Mouse (Mus musculus) neutrophil, adult 5-6 weeks (primary cell): ENCODE data around the gene Plod2. TPM values are rescaled to one million over a fixed set of nuclear protein-coding genes. Genes with fewer than 3 reads are reported as not detected.

Experiments used
- ATAC-seq: fragments of 151-379, 151-347 bp; 2 replicates; pipeline ENCODE4 v1.8.0; 2017; ENCODE audit warnings: mild to moderate bottlenecking, moderate TSS enrichment; ENCODE audit not compliant: insufficient number of reproducible peaks, poor library complexity, low FRiP score, severe bottlenecking; ENCODE audit errors: extremely low read depth
- total RNA-seq: library from RNA; stranded (forward); fragments of 200-1000 nt; gene quantifications from 2 replicates; pipeline ENCODE4 v1.2.3, GENCODE M21; 2017

Plod2 gene
- total RNA-seq, 1 experiment from 2014 or later = 0.23 TPM

DNA sequence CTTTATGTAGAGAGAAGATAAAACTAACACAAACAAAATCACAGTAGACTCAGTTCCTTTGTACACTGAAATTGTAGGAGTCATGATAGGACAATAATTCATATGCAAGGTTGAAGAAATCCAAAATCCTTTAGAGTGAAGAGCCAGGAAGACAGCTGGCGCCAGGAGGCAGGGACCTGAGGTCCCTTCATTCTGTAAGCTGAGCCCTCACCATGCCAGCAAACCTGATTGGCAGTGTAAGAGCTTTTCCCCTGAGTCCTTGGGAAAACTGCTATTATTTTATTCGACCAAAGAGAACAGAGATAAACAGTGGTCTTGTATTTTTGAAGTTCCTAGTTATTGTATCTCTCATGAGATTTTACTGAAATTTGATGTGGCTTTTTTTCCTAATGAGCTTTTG is 9.0 kb downstream of the Plod2 start:
- ATAC-seq = no peak

GRCm38 (mm10) chr9:92551666-92552065 is 9.6 kb downstream of the Plod2 start:
- ATAC-seq = no peak

- ATAC-seq = no peak
These were observed 10.7 kb downstream of the Plod2 start for GRCm38 (mm10) chr9:92552691-92553090.

DNA sequence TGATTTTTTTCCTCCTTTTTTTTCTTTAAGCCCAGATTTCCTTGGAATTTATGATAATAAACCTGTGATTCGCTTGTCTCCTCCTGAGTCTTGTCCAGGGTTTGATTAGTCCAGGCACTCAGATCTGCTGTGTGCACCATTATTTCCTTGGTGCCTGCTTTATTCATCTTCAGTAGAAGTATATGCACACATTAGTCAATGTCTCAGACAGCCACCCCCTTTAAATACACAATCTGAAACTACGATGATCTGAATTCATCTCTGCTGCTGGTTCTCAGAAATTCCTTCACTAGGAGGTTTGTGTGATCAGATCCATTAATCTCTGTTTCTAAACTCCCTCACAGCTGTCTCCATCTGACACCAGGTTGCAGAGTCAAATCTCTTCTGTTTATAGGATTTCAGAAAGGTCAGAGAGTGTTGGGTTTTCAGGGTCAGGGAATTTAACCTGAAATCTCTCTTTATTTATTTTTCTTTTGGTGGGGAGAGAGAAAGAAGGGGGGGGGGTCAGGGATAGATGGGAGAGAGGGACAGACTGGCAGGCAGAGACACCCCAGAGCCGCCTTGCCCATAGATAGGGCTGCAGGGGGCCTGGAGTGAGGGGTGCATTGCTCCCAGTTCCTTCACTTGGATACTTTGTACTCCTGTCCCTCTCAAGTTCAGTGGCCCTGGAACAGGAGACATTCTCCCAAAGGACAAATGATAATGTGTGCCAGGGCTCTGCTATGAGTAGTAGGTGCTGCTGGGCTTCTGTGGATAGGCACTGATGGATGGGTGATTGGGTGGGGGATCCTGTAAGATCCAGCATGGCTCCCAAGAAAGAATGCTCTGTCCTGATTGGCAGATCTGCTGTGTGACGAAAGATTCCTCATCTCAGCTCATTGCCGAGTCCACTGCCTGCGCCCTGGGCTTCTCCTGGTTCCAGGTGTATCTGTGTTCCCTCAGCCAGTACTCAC is 13.3 kb downstream of the Plod2 start:
- ATAC-seq = no peak

DNA sequence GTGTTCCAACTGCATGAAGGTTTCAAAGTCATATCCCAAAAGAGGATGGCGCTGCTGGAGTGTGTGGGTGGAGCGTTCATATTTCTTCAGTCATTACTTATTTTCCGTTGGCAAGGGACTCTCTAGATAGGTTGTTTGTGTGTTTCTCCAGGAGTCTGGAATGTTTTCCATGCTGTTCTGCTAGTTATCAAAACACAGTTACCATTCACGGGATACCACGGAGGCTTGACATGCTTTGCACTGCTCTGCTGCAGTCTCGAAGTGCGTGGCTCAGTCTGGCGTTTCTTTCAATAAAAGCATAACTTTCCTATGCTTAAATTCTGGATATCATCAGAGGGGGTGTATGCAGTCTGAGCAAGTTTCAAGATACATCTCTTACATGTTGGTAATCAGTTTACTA is 17.7 kb downstream of the Plod2 start:
- no peak for ATAC-seq

DNA sequence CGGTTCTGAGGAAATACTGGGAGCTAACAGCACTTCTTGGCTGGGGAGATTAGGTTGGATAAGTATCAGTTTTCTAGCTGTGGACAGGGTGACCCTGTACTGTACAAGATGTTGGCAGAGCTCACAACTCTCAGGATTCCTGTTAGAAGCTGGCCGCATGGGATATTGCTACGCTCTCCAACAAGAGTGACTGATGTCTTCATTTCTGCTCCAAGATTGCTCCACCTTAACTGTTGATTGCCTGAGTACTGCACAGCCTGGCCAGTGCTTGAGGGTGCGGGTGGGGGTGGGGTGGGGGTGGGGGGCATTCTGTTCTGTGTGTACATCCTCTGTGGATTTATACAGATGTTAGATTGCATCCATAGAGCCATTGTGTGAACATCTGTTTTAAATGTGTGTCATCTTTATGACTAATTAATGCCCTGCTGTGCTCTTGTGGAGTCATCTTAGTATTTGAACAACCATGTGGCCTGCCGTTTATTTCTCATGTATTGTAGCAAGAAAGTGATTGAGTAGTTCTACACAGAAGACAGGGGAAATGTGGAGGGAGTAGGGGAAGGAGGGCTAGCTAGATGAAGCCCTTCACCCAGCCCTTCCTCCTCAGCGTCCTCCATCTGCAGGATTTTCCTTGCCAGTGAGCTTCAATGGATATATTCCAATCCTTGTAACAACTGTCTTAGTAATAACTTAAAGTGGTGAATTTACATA is 19.0 kb downstream of the Plod2 start:
- no peak for ATAC-seq

GRCm38 (mm10) chr9:92562416-92562815 is 20.4 kb downstream of the Plod2 start:
- no peak for ATAC-seq

DNA sequence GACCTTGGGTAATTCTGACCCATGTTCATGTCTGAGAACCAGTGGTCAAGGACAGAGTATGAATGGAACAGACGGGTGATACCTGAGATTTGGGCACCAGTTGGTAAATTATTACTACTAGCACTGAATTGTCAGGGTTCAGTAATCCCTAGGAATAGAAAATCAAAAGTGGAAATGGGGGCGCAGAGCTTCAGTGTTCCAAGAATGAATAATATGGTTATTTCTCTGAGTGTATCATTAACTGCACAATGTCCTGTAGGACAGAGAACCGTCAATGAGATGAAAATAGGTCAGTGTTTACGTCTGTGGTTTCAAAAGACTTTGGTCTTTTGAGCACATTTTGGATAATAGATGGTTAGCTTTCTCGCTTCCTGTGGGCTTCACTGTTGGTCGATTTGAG is 21.3 kb downstream of the Plod2 start:
- ATAC-seq = no peak

DNA sequence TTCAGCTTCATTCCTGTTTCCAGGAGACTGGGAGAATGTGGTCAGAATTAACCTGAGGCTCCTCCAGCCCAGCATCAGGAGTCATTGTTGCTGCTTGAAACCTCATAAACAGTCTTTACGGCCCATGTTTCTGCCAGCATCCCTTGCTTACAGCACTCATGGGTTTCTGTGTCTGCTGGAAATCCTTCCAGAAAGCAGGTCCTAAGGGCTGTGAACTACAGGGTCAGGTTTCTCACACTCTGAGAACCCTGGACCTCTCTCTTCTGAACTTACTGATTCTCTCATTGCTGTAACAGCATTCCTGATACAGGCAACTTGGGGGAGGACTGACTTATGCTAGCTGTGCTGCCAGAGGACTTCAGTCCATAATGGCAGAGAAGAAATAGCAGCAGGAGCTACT is 22.4 kb downstream of the Plod2 start:
- no peak for ATAC-seq

- ATAC-seq = no peak
These were observed 24.2 kb downstream of the Plod2 start for GRCm38 (mm10) chr9:92566234-92566633.

DNA sequence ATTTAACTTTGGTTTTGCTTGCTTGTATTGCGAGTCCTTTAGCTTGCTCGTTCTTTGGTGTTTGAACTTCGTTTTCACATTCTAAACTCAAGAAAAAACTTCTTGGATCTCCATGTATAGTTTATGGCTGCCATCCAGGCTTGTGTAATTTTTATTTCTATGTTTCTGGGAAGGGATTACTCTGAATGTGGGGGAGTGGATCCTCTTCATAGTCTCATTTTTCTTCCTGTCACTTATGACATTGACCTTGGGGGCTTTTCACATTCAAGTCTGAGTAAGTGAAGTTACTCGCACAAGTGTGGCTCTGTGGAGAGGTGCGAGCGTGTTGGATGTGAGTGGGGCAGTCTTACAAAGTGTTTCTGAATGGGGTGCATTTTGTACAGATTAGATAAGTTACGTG is 25.5 kb downstream of the Plod2 start:
- no peak for ATAC-seq

GRCm38 (mm10) chr9:92568798-92569197 is 26.8 kb downstream of the Plod2 start:
- ATAC-seq = no peak

DNA sequence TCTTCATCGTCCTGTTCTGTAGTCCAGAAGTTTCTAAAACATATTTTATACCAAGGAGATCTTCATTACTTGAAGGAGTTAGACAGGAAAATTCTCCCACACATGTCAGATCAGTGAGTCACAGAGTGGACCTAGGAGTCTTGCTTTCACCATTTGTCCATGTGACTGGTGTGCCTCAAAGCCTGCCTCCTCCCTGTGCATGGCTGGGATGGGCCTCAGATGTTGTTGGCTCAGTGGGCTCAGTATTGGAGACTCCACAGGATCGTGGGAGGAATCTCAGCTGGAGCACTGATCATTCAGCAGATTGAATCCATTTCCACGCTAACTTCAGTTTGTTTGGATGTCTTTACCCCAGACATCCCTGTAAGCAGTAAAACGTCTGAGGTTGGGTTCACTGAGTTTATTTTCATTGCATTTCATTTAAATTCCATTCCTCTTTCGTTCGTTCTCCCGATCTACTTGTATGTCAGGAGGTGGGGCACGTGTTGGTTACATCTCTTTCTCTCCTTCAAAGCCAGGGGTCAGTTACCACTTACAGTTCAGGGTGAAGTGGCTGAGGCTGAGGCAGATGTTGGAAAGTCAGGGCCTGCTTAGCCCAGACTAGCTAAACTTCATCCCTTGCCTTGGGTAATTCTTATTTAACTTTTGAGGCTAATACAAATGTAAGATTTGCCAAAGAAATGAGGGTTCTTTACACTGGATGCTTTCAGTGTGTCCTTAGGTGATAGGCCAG is 30.5 kb downstream of the Plod2 start:
- ATAC-seq = no peak

- no peak for ATAC-seq
These were observed 41.9 kb downstream of the Plod2 start for GRCm38 (mm10) chr9:92583876-92584275.

DNA sequence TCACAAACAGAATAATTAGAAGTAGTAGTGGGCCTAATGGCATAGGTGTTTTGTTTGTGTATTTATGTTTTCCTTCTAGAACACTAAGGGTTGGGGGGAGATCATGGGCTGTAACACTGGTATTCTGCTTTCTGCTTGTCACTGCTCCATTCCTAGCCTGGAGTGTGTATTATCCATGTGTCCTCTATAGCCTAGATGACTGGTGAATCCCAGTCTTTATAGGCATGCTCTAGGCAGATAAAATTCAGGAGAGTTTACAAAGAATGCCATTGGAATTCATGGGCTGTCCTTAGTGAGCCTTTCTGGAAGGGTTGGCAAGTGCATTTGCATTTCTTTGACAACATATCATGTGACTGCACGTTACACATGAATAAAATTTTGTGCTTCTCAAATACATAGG is 44.0 kb downstream of the Plod2 start:
- no peak for ATAC-seq

DNA sequence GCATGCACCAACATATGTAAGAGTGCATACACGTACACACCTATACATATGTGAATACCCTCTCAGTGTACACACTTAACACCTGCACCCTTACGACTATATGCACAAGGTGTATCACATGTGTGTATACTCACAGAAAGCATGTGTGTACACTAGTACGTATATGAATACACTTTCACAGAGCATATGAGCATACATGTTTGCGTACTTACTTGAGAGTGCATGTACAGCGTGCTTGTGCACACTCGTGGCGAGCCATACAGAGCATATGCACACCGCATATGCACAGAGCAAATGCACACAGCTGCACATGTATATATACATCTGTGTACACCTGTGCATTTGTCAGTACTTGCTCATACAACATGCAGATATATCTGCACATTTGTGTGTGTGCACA is 45.4 kb downstream of the Plod2 start:
- no peak for ATAC-seq

- no peak for ATAC-seq
These were observed 46.2 kb downstream of the Plod2 start for GRCm38 (mm10) chr9:92588226-92588625.

DNA sequence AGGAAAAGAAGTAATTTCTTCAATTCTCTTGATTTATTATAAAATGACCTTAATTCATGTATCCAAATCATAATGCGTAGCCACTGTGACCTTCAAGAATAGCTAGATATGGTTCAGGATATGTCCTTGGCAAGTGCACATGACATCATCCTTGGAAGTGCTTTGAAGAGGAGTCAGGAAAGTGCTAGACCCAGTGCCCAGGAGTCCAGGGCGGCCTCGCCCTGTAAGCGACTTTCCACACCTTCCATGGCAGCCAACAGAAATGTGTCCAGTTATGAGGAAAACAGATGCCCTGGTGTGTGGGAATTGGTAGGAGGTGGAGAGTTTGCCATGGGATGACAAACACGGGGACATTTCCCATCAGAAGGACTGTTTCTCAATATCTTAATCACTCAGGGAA is 47.0 kb downstream of the Plod2 start:
- no peak for ATAC-seq

- no peak for ATAC-seq
These were observed 49.5 kb downstream of the Plod2 start for GRCm38 (mm10) chr9:92591482-92591881.

DNA sequence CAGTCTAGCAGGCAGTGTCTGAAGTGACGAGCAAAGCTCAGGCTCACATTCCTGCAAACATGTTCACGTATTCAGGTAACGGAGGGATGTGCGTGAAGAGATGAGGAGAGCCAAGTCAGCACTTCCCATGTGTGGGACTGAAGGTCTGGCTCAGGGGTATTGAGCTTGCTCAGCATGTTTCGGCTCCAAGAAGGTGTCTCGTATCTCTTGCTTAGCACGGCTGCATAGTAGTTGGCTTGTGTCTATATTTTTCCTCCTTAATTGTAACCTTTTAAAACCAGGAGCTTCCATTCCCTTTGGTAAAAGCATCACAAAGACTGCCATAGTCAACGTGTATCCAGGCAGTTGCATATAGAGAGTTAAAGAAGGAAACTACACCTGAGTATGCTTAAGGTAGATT is 50.7 kb downstream of the Plod2 start:
- no peak for ATAC-seq
